Mouse (Mus musculus) spleen, adult 2 months (tissue): Measurements from ENCODE around the gene Rab25. TPM values are rescaled to one million over a fixed set of nuclear protein-coding genes. Genes with fewer than 3 reads are reported as not detected.

ENCODE experiments used
- DNase-seq, 2 experiments: peaks; one replicate each; pipeline versions ENCODE4 v3.0.0 to v3.0.0-alpha.2; 2012 to 2021; ENCODE audit warnings: low spot score in 2 of 2, low read depth in 1 of 2
- H3K27ac ChIP-seq: fragments of 200-500 bp; 2 replicates; pipeline ENCODE4 v1.5.1; 2012; ENCODE audit warnings: low read length, inconsistent platforms; ENCODE audit not compliant: insufficient read depth
- H3K27me3 ChIP-seq: fragments of 200-500 bp; 2 replicates; pipeline ENCODE4 v1.6.1; 2012; ENCODE audit warnings: mild to moderate bottlenecking, moderate library complexity, low read length, inconsistent platforms; ENCODE audit not compliant: control insufficient read depth, insufficient read depth
- H3K36me3 ChIP-seq: fragments of 200-500 bp; 2 replicates; pipeline ENCODE4 v1.6.1; 2012; ENCODE audit warnings: mild to moderate bottlenecking, low read length, inconsistent platforms; ENCODE audit not compliant: control insufficient read depth, insufficient read depth
- H3K4me1 ChIP-seq: fragments of 200-500 bp; 2 replicates; pipeline ENCODE4 v1.6.1; 2011; ENCODE audit warnings: inconsistent platforms; ENCODE audit not compliant: control insufficient read depth, insufficient read depth, insufficient read length
- H3K4me3 ChIP-seq: fragments of 200-500 bp; 2 replicates; pipeline ENCODE4 v1.5.1; 2011; ENCODE audit warnings: mild to moderate bottlenecking, inconsistent platforms; ENCODE audit not compliant: insufficient read depth, insufficient read length; ENCODE audit errors: extremely low read depth
- CTCF ChIP-seq: fragments of 200-500 bp; IDR thresholded peaks from 2 replicates; pipeline ENCODE4 v1.5.1; 2011; ENCODE audit warnings: mild to moderate bottlenecking, inconsistent platforms; ENCODE audit not compliant: insufficient read depth, insufficient read length, insufficient replicate concordance; ENCODE audit errors: extremely low read depth
- POLR2A ChIP-seq: fragments of 200-500 bp; IDR thresholded peaks from 2 replicates; pipeline ENCODE4 v1.6.1; 2011; ENCODE audit warnings: low read depth, low read length, inconsistent platforms
- WGBS: fragments of 180-500 bp; shearing (Covaris S2); methylation state at CpG from one replicate; pipeline ENCODE4 v1.1.7; 2018; 5-methylcytosine and 5-hydroxymethylcytosine counted together
- polyA plus RNA-seq: library from polyadenylated mRNA; depleted of rRNA; stranded (reverse); fragments of >200 nt; gene quantifications from 2 replicates; pipeline ENCODE4 v1.2.3, GENCODE M21; 2012

Rab25 gene
- polyA plus RNA-seq, 1 experiment, result 1.3 TPM

DNA sequence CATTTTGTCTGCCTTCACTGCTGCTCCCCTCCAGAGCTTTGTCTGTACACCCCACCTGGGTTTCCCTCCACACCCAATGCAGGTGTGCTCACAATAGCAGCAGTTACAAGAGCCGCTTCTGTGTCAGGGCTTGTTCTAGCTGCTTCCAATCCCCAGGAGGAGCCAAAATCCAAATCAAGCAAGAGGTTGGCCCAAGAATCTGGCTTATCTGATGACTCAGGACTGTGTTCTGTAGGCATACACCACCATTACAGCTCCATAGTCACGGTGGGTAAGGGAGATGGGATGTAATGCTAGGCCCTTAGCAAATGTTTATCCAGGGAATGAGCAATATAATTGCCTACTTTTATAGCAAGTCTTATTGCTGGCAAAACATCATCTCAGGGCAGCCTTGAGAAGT lies 31.7 kb downstream of the Rab25 start:
- 84% methylated on average over 2 of the region's 2 CpGs for WGBS
- peaks cover 20% of the 10 kb centered on the region; the same call in 1 of the 2 replicates for H3K4me1 ChIP-seq
- H3K4me3 ChIP-seq, result no peak overlapping the region
- H3K27ac ChIP-seq, result no peak overlapping the region
- no peaks in the 10 kb centered on the region for H3K27me3 ChIP-seq
- no peaks in the 10 kb centered on the region for H3K36me3 ChIP-seq
- DNase-seq, result no peak
- no peak for TF ChIP-seq POLR2A
- no peak for TF ChIP-seq CTCF

DNA sequence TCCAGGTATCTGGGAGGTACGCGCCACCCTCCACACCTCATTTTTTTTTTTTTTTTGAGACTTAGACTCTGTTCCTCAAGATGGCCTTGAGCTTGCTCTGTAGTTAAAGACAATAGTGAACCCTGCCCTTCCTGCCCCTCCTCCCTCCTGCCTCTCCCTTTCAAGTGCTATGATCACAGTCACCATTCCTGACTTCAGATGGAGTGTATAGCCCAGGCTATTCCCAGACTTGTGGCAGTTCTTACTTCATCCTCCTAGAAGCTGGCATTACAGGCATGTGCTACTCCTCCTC lies 33.1 kb downstream of the Rab25 start:
- no peak for TF ChIP-seq CTCF
- no peak for TF ChIP-seq POLR2A
- 82% methylated on average over 2 of the region's 2 CpGs for WGBS
- Histone ChIP-seq H3K27me3 (no peaks in the 10 kb centered on the region), H3K27ac (no peak overlapping the region), H3K36me3 (no peaks in the 10 kb centered on the region), H3K4me3 (no peak overlapping the region), H3K4me1 (peaks cover 29% of the 10 kb centered on the region; the same call in 1 of the 2 replicates)
- DNase-seq, result no peak

DNA sequence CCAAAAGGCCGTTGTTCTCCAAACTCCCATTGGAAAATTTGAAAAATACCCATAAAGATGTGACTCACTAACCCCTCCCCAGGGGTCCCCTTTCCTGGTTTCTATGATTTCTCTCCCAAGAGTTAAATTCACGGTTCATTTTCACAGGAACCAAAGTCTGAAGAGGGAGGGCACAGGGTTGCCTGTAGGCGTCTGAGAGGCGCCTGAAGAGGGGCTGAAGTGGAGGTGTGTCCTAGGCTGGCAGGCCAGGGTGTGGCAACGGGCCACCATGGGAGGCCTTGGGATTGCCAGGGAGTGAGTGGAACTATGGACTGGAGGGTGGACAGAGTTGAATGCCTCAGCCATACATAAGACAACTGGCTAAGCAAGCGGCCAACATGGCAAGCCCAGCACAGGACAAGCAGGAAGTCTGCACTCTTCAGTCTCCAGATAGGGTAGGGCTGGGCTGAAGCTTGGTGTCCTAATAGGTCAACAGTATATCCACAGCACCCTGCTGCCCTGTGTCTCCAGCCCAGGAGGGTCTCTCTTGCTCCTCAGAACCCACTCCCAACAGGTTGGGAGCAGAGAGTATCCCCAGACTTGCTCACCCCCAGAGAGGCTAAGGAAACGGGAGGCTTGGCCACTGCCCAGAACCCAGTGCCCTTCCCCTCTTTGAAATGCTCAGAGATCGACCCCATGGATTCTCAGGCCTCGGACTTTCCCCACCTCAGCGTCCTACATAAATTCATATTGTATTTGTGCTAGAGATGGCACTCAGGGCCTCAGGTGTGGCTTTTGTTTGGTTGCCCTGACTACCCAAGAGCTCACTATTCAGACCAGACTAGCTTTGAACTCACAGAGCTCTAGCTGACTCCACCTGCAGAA lies 33.6 kb downstream of the Rab25 start:
- WGBS, result 77% methylated on average over 10 of the region's 10 CpGs
- Histone ChIP-seq H3K4me1 (peaks cover 33% of the 10 kb centered on the region; the same call in 1 of the 2 replicates), H3K27ac (0 out of 2 replicates have a peak overlapping the region, but pooled peaks have one; percentile 33), H3K27me3 (no peaks in the 10 kb centered on the region), H3K4me3 (no peak overlapping the region), H3K36me3 (no peaks in the 10 kb centered on the region)
- DNase-seq, result no peak
- TF ChIP-seq CTCF (no peak), POLR2A (no peak)

DNA sequence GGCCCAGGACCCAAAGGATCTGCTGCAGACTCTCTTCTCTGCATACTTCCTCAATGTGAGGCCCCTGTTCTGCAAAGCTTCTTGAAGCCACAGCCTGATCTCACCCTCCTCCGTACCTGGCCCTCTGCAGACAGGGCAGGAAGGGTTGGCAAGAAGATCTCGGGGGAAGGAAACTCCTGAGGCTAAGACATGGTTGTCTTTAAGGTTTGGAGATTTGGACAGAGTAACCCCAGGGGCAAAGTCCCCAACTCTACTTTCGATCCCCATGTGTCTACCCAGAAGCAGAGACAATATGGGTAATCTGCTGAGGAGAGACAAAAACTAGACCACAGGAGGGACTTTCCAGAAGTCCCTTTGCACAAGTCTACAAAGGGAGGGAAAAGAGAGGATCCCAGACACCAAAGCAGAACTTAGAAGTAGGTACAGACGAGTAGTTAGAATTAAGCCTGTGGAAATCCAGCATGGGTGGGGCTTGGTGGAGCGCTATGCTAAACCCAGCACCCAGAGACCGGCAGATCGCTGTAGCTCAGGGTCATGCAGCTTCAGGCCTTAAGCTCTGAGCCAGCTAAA lies 34.5 kb downstream of the Rab25 start:
- Histone ChIP-seq H3K36me3 (no peaks in the 10 kb centered on the region), H3K27ac (0 out of 2 replicates have a peak overlapping the region, but pooled peaks have one; percentile 33), H3K27me3 (no peaks in the 10 kb centered on the region), H3K4me3 (no peak overlapping the region), H3K4me1 (peaks cover 38% of the 10 kb centered on the region; the same call in 1 of the 2 replicates)
- no peak for DNase-seq
- WGBS, result 38% methylated on average over 7 of the region's 7 CpGs
- no peak for TF ChIP-seq CTCF
- TF ChIP-seq POLR2A, result no peak

GRCm38 (mm10) chr3:88512896-88513545 lies 35.1 kb downstream of the Rab25 start:
- TF ChIP-seq CTCF, result no peak
- TF ChIP-seq POLR2A, result no peak
- WGBS, result 30% methylated on average over 15 of the region's 15 CpGs
- H3K4me1 ChIP-seq, result peaks cover 38% of the 10 kb centered on the region; the same call in 1 of the 2 replicates
- no peaks in the 10 kb centered on the region for H3K36me3 ChIP-seq
- no peak for DNase-seq
- H3K4me3 ChIP-seq, result no peak overlapping the region
- no peak overlapping the region for H3K27ac ChIP-seq
- H3K27me3 ChIP-seq, result no peaks in the 10 kb centered on the region

DNA sequence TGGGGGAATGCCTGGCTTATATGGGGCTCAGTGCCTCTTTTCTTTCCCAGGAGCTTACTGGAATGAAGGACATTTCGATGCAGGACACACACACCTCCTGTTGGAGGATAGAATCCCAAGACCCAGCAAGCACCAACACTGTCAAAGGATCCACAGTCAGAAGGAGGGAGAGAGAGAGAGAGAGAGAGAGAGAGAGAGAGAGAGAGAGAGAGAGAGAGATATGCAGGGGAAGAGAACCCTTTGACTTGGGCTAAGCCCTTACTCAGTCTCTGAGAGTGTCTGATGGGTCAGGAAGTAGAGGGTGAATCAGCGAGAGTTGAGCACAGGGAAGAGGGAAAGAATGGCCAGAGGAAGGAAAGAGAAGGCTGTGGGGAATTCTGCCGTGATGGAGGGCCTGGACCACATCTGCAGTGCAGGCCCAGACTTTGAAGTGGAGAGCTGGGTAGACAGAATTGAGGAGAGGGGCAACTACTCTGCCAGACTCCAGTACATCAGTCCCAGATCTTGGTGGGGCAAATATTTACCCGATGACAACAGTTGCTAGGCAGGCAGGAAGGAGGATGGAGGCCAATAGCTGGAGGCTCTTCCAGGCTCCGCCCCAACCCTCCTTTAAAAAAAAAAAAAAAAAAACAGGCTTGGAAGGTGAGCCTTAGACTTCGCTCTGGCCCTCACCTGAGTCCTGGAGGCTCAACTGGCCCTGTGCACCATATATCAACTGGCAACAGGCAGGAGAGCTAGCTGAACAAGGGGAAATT lies 35.8 kb downstream of the Rab25 start:
- peaks cover 38% of the 10 kb centered on the region; the same call in 1 of the 2 replicates for H3K4me1 ChIP-seq
- 67% methylated on average over 6 of the region's 6 CpGs for WGBS
- no peak overlapping the region for H3K4me3 ChIP-seq
- TF ChIP-seq POLR2A, result no peak
- no peak for TF ChIP-seq CTCF
- no peak for DNase-seq
- no peaks in the 10 kb centered on the region for H3K36me3 ChIP-seq
- H3K27ac ChIP-seq, result no peak overlapping the region
- no peaks in the 10 kb centered on the region for H3K27me3 ChIP-seq
